Mouse (Mus musculus): ENCODE results near the gene Rps27l. TPM values are rescaled to one million over a fixed set of nuclear protein-coding genes. Genes with fewer than 3 reads are reported as not detected.

Gene Rps27l
- total RNA-seq, 2 experiments from 2014 or later: 179 to 198 TPM

GRCm38 (mm10) chr9:66919382-66919971 is 26.4 kb upstream of the Rps27l start, which contains the start of gene Rab8b:
Gene Rab8b, minus strand, starts transcription at chr9:66919687.
- intact Hi-C loops (cut with DNase I): loop anchor here (5.0 kb wide), 1 partner anchor 47 kb away; no protein-coding TSS in a partner anchor
- DNase-seq: peak; percentile 96 to 97

GRCm38 (mm10) chr9:66919981-66920380 is 25.9 kb upstream of the Rps27l start:
- DNase-seq: peak; percentile 12 to 18
- intact Hi-C loops (cut with DNase I): loop anchor here (5.0 kb wide), 1 partner anchor 48 kb away; no protein-coding TSS in a partner anchor

GRCm38 (mm10) chr9:66920488-66921279 is 25.2 kb upstream of the Rps27l start:
- no peak for DNase-seq
- intact Hi-C loops (cut with DNase I): no loop called here

GRCm38 (mm10) chr9:66922076-66922475 is 23.8 kb upstream of the Rps27l start:
- intact Hi-C loops (cut with DNase I): no loop called here

GRCm38 (mm10) chr9:66925853-66926252 is 20.0 kb upstream of the Rps27l start:
- intact Hi-C loops (cut with DNase I): loop anchor here (2.0 kb wide), 1 partner anchor 73 kb away; no protein-coding TSS in a partner anchor
- no peak for DNase-seq

More at GRCm38 (mm10) chr9:66922076-66922475, 23.8 kb upstream of the Rps27l start:
- DNase-seq: no peak

- no peak for DNase-seq
- intact Hi-C loops (cut with DNase I): loop anchor here (2.0 kb wide), 1 partner anchor 75 kb away; no protein-coding TSS in a partner anchor
Observed at GRCm38 (mm10) chr9:66927696-66928402, 18.0 kb upstream of the Rps27l start.

- intact Hi-C loops (cut with DNase I): no loop called here
- no peak for DNase-seq
Observed at GRCm38 (mm10) chr9:66930351-66930750, 15.5 kb upstream of the Rps27l start.

- intact Hi-C loops (cut with DNase I): no loop called here
Observed at GRCm38 (mm10) chr9:66933869-66934808, 11.7 kb upstream of the Rps27l start.

GRCm38 (mm10) chr9:66937507-66937906 is 8.4 kb upstream of the Rps27l start:
- DNase-seq: peak; percentile 50 to 55
- intact Hi-C loops (cut with DNase I): loop anchor here (5.0 kb wide), 2 partner anchors 105 to 290 kb away; partner anchors contain the start of gene Aph1c

More at GRCm38 (mm10) chr9:66933869-66934808, 11.7 kb upstream of the Rps27l start:
- no peak for DNase-seq

- intact Hi-C loops (cut with DNase I): loop anchor here (5.0 kb wide), 2 partner anchors 107 to 292 kb away; partner anchors contain the start of gene Aph1c
- peak; percentile 14 to 67 for DNase-seq
Observed at GRCm38 (mm10) chr9:66938836-66939235, 7.0 kb upstream of the Rps27l start.

GRCm38 (mm10) chr9:66945161-66945560 is 725 bp upstream of the Rps27l start:
- no peak for DNase-seq
- intact Hi-C loops (cut with DNase I): no loop called here

GRCm38 (mm10) chr9:66948536-66948935 is 2.6 kb downstream of the Rps27l start:
- intact Hi-C loops (cut with DNase I): no loop called here

GRCm38 (mm10) chr9:66952321-66952720 is 6.4 kb downstream of the Rps27l start:
- intact Hi-C loops (cut with DNase I): no loop called here
- DNase-seq: no peak

More at GRCm38 (mm10) chr9:66948536-66948935, 2.6 kb downstream of the Rps27l start:
- no peak for DNase-seq

GRCm38 (mm10) chr9:66952886-66953285 is 7.0 kb downstream of the Rps27l start:
- intact Hi-C loops (cut with DNase I): no loop called here
- no peak for DNase-seq

GRCm38 (mm10) chr9:66957451-66957850 is 11.6 kb downstream of the Rps27l start:
- no peak for DNase-seq
- intact Hi-C loops (cut with DNase I): no loop called here

GRCm38 (mm10) chr9:66961478-66961877 is 15.6 kb downstream of the Rps27l start:
- DNase-seq: no peak
- intact Hi-C loops (cut with DNase I): no loop called here

- intact Hi-C loops (cut with DNase I): no loop called here
- DNase-seq: no peak
Observed at GRCm38 (mm10) chr9:66967492-66967891, 21.6 kb downstream of the Rps27l start.

GRCm38 (mm10) chr9:66971116-66971515 is 25.2 kb downstream of the Rps27l start:
- intact Hi-C loops (cut with DNase I): no loop called here
- DNase-seq: no peak

GRCm38 (mm10) chr9:66974721-66975225 is 28.9 kb downstream of the Rps27l start:
- DNase-seq: peak; percentile 74 to 78

More at GRCm38 (mm10) chr9:66974721-66975225, 28.9 kb downstream of the Rps27l start:
- intact Hi-C loops (cut with DNase I): no loop called here

Data from heart, postnatal 14 days (tissue).